Mouse (Mus musculus) heart, adult 8-10 months (tissue): ENCODE measurements around the gene Atp5f1. TPM values are rescaled to one million over a fixed set of nuclear protein-coding genes. Genes with fewer than 3 reads are reported as not detected.
"Not testable (repeated sequence)": the region's sequence is repeated elsewhere in the genome, so short reads cannot be mapped to it uniquely, and the experiment has no call there.

ENCODE experiments used
- DNase-seq: peaks from one replicate; pipeline ENCODE4 v3.0.0; 2022; ENCODE audit warnings: low spot score
- total RNA-seq, 4 experiments: library from RNA; stranded (reverse); gene quantifications; 2 replicates each; pipeline ENCODE4 v1.2.4; 2022

The Atp5f1 gene
- total RNA-seq: 1,000 to 10,000 TPM; 1,049 to 1,242 (median 1,155) TPM

DNA sequence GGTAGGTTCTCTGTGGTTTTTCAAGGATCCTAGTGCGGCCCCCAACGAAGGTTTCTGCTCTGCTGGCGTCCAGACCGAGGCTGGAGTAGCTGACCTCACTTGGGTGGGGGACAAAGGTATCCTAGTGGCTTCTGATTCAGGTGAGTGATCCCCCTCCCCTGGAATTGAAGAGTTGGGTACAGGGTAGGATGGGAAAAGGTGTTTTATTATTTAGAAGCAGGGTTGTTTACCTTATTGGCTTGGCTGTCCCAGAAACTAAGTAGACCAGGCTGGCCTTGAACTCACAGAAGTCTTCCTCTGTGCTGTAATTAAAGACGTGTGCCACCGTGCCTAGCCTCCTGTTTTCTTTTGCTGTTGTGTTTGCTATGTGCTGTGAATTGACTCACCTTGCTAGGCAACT is at the start of gene Atp5f1:
Atp5f1 (minus strand) TSS at position 101 of the 400 bp plus-strand sequence.
- peak; percentile 4 for DNase-seq

DNA sequence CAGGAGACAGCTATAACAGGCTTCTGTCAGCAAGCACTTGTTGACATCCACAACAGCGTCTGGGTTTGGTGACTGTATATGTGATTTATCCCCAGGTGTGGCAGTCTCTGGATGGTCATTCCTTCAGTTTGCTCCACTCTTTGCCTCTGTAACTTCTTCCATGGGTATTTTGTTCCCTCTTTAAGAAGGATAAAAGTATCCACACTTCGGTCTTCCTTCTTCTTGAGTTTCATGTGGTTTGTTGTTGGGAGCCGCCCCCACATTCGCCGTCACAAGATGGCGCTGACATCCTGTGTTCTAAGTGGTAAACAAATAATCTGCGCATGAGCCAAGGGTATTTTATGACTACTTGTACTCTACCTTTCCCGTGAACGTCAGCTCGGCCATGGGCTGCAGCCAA is 43.5 kb upstream of the Atp5f1 start:
- not testable (repeated sequence) for DNase-seq

DNA sequence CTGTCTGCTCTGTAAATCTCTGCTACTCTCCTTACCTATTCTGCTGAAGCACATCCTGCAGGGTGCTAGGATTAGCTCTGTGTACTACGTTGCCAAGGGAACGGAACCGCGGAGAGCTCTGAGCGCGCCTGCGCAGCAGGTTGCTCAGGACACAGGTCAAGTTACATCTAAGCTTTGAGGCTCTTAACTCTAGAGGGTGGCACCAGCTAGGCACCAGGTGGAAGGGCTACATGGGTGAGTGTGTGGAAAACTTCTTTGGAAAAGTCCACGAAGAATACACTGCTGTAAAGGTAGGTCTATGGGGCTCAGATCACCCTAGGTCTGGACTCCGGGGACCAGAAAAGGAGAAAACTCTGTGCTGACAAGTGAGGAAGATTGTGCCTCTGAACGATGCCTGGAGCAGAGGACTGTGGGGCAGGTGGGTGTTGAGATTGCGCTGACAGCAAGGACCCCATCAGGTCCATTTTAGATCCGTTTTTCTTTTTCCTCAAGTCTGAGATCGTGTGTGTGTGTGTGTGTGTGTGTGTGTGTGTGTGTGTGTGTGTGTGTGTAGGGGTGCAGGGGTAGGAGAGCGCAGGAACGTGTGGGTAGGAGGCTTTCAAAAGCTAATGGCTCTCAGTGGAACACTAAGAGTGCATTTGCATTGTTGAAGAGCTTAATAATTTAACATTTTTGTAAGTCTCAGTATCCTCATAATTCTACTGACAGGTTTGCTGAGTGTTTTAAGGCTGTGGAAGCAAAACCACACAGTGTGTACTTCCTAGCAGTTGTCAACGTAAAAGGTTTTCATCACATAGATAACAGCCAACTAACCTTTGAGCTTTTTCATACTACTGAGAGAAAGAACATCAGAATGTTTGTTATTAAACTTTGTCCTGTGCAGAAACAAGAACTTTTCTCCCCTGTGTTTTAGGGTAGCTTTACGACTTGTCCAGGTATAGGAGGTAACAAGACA is 41.8 kb upstream of the Atp5f1 start:
- DNase-seq: no peak

DNA sequence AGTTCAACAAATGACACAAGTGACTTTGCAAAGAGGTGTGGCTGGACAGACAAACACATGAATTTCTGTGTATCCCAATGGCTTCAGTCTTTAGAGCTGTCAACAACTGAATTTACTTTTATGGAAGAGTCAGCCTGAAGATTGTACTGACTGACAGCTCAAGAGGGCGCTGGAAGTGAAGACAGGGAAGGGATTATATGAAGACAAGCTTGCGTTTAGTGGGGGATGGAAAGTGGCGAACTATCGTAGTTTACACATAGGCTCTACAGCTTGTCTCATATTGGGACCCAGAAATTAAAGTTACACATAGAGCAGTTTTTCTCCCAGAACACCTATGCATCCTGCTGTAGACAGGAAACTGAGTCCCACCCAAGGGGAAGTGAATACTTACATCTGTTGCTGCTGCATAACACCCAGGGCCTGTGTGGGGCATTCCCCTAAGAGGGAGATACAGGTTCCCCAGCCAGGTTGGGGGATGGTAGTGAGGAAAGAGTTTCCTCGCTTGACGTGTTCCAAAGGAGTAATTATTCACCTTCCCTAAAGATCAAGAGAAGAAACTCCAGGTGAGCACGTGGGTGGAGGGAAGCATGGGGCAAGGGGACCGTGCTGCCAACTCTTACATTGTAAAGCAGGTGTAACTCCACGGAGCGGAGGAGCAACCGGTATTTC is 40.9 kb upstream of the Atp5f1 start:
- DNase-seq: no peak

DNA sequence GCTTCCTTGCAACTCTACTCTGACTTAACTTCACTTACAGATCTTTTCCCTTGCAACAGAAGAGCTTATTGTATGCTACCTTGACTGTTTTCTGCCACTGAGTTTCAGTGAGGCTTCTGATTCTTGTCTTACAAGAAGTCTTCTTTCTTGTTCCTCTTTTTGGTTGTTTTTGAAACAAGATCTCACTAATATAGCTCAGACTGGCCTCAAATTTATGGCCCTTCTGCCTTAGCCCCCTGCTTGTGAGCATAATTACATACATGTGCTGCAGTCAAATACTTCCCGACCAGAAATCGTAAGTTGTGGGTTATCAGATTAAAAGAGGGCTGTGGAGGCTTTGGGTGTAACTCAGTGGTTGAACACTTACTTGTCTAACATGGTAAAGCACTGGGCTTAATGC is 34.8 kb upstream of the Atp5f1 start:
- no peak for DNase-seq

DNA sequence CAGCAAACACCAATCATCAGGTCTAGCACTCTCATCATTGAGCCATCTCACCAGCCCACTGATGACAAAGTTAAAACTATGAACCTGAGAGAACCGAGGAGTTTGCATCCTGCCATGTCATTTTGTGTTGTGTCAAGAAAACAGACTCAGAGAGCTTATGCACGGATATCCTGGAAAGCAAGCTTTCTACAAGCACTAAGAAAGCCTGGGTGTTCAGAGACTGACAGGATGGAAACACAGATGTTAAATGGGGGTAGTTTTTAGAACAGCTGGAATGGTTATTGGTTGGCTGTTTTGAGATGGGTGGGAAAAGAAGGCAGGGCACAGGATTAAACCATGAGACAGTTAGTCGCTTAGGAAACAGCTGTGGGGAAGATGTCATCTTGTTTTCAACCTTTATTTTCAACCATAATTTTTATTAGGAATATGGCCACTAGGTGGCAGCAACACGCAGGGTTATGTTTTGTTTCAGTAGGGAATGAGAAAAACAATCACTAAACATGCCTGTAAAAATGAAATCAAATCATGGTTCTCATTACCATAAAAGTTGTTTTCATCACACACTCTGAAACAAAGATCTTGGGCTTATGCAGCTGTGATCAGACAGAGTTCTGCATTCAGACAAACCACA is 31.9 kb upstream of the Atp5f1 start:
- DNase-seq: peak; percentile 35

DNA sequence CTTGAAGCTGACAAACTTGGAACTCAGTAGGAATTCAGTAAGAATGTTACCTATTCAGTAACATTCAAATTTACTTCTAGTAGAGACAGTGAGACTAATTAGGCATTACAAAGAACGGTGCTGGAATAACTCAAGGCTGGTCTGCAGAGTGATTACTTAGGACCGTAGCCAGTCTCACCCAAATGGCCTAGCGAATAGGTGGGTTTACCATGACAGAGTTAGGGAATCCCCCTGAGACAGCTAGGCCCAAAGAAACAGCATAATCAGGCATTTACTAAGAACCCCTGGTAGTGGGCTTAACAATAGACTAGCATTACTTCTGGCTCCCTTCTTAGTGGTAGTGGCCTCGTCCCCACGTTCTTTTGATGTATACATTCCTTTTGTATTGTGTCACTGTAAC is 29.7 kb upstream of the Atp5f1 start:
- DNase-seq: not testable (repeated sequence)

DNA sequence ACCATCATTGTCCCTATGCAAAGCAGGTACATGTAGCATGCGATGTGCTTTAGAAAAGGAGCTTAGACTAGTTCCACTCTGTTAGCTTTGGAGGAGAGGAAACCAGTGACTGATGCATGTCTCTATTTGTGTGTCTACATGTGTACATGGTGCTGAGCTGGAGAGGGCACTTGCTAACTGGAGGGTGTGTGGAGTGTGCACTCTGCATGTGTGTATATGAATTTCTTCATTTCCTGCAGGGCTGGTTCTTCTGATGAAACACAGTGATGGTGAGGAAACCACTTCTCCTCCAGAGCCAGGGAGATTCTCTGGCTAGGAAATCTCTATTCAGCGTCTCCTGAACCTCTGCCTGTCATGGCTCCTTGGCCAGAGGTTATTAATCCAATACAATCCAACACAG is 14.3 kb upstream of the Atp5f1 start:
- no peak for DNase-seq

DNA sequence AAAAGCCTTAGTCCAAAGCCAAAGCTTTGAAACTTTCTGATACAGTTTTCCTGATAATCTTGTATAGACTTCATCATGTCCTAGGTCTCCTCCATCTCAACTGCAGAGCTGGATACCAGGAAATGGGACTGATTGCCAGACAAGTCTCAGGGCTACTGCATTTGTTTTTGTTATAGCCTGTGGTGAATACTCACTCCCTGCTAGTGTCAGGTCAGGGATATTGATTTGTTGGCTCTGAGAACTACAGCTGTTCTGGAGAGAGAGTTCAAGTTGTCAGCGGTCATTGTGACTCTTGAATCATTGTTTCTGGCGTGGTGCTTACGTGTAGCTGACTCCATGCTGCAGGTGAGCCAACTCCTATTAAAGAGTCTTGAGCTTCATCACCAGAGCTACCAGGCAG is 13.5 kb upstream of the Atp5f1 start, which contains the start of gene Ovgp1:
Ovgp1 (plus strand) TSS at position 301 of the 400 bp plus-strand sequence.
- no peak for DNase-seq

DNA sequence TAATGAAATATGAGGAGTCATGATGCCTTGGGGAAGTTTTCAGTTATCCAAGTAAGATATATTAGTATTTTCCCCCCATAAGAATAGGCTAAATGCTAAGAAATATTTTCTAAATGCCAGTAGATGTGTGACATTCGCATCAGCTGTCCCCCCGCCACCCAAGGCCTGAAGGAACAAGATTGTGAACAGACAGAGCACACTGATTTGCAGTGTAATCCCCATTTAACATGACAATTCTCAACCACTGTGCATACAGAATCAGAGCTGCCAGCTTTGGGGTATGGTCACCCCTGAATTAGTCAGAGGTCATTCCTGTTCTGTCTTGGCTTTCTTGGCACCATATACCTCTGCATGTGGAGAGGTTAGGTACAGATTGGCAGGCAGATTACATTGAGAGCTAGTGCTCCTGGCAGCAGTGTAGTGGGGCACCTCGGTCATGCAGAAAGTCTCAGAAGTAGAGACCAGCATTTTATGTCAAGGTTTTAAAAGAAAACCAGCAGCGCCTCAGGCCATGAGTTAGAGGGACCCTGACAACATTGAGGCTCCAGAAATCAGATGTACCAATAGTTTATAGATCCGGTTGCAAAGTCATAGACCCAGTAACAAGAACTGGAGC is 12.0 kb upstream of the Atp5f1 start:
- DNase-seq: no peak

DNA sequence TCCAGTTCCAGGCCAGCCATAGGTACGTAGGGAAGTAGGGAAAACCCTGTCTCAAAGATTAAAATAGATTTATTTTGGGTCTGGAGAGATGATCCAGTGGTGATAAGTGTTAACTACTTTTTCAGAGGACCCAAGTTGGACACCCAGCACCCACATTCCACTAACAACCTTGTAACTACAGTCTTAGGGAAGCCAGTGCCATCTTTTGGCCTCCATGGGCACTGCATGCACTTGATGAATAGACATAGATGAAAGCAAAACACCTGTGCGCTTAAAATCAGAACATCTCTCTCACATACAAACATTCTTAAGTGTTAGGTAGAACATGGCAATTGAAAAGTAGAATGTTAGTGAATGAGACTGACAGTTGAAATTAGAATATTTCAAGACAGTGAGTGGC is 801 bp upstream of the Atp5f1 start:
- no peak for DNase-seq

DNA sequence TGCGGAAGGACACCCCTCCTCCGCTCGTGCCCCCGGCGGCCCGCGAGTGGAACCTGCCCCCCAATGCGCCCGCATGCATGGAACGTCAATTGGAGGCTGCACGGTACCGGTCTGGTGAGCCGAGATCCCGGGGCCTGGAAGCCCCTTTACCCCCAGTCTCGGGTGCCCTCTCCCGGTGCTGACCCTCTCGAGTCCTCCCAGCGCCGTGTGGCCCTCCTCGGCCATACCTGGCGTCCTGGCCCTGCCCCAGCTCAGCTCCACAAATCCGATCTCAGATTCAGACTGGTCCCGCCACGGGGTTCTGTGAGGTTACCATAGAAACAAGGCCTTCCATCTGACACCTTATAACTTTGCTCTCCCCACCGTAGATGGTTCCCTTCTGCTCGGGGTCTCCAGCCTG is 314 bp downstream of the Atp5f1 start:
- DNase-seq: no peak

DNA sequence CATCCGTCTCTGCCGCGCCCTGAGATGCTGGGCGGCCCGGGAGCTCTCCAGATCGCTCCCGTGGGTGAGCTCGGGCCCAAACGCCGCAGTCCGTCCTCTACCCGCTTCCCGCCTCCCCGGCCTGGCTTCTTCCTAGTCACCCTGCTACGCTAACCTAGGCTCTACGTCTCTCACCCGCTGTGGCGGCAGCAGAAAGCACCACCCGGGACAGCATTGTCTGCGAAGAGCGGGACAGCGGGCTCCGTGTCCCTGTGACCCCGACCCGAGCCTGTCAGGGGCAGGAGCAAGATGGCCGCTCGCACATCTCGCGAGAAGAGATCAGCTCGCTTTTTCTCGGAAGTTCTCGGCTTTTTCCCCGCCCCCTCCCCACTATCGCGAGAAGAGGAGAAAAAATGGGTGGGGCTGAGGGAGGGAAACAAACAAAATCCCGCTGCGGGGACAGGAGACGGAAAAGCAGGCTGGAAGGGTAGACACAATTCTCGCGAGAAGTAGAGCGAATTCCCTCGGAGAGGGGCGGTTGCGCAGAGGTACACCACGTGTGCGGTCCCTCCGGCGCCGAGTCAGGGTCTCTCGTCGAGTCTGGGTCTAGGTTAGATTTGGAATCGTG is 822 bp downstream of the Atp5f1 start, which contains the start of gene Wdr77:
Wdr77 (plus strand) TSS at position 396 of the 607 bp plus-strand sequence.
- DNase-seq: peak; percentile 97

DNA sequence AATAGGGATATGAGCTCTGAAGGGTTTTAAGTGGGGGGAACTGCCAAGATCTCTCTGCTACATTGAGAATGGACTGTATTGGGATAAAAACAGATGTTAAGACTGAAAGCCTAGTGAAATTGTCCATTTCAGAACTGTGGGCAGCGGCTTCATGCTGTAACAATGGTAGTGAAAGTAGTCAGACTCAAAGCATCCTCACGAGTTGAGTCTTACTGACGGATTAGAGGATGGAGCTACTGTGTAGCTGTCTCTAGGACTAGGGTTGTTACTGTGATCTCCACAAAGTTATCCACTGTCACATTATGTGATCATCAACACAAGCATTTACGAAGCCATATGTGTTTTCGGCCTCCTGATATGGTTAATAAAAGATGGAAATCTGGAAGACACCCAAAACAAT is 1.7 kb downstream of the Atp5f1 start:
- no peak for DNase-seq

DNA sequence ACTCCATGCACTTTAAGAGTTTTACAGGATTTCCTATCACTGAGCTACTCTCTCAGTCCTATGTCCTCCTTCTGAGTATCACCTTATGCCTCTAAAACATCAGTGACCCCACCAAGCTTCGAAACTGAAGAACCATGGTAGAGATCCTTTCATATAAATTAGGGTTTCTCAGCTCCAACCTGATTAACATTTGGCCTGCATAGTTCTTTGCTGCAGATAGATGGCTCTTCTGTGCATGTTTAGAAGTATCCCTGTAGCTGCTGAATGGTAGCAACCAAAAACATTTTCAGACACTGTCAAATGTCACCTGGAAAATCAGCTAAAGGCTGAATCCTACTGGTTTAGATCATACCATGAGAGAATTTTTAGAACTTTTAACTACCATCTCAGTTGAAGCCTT is 2.7 kb downstream of the Atp5f1 start:
- no peak for DNase-seq

DNA sequence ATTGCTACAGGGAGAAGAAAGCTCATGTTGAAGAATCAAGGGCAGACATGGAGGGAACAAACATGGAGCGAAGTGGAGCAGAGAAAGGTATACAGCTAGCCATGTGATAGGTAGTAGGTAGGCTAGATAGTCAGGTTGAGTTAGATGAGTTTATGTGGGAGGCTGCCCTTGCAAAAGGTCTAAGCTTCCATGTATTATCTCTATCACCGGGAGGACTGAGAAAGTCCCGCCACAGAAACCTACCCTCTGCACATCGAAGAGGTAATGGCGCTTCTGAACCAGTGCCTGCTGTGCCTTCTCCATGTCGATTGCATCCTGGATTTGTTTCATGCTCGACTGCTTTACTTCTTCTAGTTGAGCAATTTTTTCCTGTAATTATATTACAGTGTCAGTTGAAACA is 8.6 kb downstream of the Atp5f1 start:
- no peak for DNase-seq

DNA sequence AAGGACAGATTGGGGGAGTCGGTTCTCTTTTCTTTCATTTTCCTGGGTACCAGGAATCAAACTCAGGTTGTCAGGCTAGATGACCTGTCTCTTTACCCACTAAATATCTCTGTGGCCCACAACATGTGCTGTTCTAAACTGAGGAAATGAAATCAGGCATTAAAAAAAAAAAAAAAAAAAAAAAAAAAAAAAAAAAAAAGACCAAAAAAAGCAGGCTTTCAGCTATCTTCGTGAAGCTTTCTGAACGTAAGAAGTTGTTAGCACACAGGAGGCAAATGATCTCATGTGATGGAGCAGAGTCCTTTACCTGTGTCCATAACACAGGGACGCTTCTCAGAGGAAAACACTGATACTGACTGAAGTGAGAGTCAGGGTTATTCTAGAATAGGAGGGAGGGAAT is 23.8 kb downstream of the Atp5f1 start:
- DNase-seq: no peak

DNA sequence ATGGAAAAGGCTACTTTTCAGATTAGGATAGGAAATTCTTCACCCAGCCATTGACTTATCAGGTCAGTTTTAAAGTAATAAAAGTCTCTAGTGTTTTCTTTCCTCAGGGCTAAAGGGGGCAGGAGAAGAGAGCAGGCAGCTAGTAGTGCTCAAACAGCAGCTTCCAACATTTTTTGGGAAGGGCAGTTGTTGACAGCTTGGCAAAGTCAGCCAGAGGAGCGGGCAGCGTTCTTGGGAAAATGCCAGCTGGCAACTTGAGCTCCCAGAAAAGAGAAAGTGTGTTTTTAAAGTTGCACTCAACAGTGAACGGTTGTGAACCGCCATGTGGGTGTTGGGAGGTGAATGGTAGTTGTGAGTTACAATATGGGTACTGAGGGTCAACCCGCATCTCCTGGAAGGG is 24.9 kb downstream of the Atp5f1 start:
- DNase-seq: peak; percentile 58

DNA sequence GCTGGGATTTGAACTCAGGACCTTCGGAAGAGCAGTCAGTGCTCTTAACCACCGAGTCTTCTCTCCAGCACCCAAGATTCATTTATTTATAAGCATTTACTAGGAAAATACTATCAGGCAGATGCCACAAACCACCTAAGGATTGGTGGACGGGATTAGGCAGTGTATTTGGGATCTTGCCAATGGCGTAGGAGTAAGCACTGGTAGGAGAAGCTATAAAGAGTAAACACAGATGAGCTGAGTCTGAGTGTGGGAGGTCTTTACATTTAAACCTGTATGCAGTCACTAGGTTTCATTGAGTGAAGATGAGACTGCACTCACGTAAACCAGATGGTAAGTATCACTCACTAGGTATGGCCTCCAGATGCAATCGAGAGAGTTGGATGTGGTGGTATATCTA is 26.0 kb downstream of the Atp5f1 start:
- DNase-seq: no peak

DNA sequence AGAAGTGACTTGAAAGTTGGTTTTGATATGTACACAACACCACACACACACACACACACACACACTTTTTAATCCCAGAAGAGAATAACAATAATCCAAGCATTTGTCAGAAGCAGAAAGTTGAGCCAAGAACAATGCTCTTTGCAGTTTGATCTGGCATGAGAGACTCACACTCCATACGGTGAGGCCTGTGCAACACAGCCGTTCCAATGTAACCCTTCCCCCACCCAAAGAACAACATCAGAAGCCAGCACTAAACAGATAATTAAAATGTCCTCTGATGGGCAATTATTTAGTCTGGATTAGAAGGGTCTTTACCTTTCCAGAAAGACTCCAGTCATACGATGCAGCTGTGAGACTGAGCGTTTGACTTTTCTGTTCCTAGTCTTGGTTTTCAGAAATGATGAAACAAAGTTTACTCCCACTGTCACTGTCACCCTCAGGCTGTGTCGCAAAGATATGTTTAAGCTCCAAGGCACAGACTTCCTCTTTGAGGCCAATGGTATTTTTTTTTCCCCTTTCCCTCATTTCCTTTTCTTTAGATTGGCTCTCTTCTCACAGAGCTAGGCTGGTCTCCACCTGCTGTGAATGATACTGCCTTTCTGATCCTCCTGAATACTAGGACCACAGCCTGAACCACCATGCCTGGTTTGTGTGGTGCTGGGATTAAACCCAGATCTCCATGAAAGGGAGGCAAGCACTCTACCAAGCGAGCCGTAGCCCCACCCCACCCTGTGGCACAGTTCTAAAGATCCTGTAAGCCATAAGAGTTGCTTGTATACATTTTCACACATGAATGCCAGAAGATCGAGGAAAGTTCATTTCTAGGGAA is 27.4 kb downstream of the Atp5f1 start, which contains the start of gene I830077J02Rik:
I830077J02Rik (minus strand) TSS at position 425 of the 832 bp plus-strand sequence.
- DNase-seq: no peak
